Mouse (Mus musculus) lung, postnatal 0 days (tissue): ENCODE results near the gene Cluh. TPM values are rescaled to one million over a fixed set of nuclear protein-coding genes. Genes with fewer than 3 reads are reported as not detected.

Experiments used
- ATAC-seq: fragments of 200-750 bp; cut with Nextera tagmentation; 2 replicates; pipeline ENCODE4 v1.8.0; 2017; ENCODE audit warnings: moderate library complexity
- DNase-seq: peaks from one replicate; pipeline ENCODE4 v3.0.0-alpha.2; 2016; ENCODE audit warnings: low spot score
- H3K27ac ChIP-seq: fragments of 300-500 bp; sonication (generic); 2 replicates; pipeline ENCODE4 v1.5.1; 2014; ENCODE audit warnings: antibody characterized with exemption, mild to moderate bottlenecking, low read length, mixed read lengths
- H3K27me3 ChIP-seq: fragments of 300-500 bp; sonication (generic); replicated peaks from 2 replicates; pipeline ENCODE4 v1.6.1; 2014; ENCODE audit warnings: low read length, mixed read lengths; ENCODE audit not compliant: insufficient read depth
- H3K36me3 ChIP-seq: fragments of 300-500 bp; sonication (generic); 2 replicates; pipeline ENCODE4 v1.6.1; 2014; ENCODE audit warnings: low read length, mixed read lengths; ENCODE audit not compliant: insufficient read depth
- H3K4me1 ChIP-seq: fragments of 300-500 bp; sonication (generic); 2 replicates; pipeline ENCODE4 v1.6.1; 2014; ENCODE audit warnings: antibody characterized with exemption, low read depth, low read length, mixed read lengths; ENCODE audit not compliant: insufficient read depth
- H3K4me2 ChIP-seq: fragments of 300-500 bp; sonication (generic); replicated peaks from 2 replicates; pipeline ENCODE4 v1.6.1; 2014; ENCODE audit warnings: low read depth, mild to moderate bottlenecking, low read length, moderate library complexity, mixed read lengths
- H3K4me3 ChIP-seq: fragments of 300-500 bp; sonication (generic); 2 replicates; pipeline ENCODE4 v1.5.1; 2014; ENCODE audit warnings: low read depth, low read length
- H3K9ac ChIP-seq: fragments of 300-500 bp; sonication (generic); replicated peaks from 2 replicates; pipeline ENCODE4 v1.6.1; 2014; ENCODE audit warnings: low read depth, mild to moderate bottlenecking
- H3K9me3 ChIP-seq: fragments of 300-500 bp; sonication (generic); 2 replicates; pipeline ENCODE4 v1.6.1; 2016; ENCODE audit warnings: low read length, mixed read lengths
- CTCF ChIP-seq: IDR thresholded peaks from 2 replicates; pipeline ENCODE4 v1.5.1; 2016; ENCODE audit warnings: antibody characterized with exemption, mild to moderate bottlenecking
- EP300 ChIP-seq: IDR thresholded peaks from 2 replicates; pipeline ENCODE4 v1.6.1; 2016; ENCODE audit warnings: antibody characterized with exemption, mild to moderate bottlenecking, control low read depth
- WGBS: fragments of 180-500 bp; shearing (Covaris S2); extraction: QIAGEN DNeasy Blood & Tissue Kit; methylation state at CpG from one replicate; pipeline ENCODE4 v1.1.7; 2014; 5-methylcytosine and 5-hydroxymethylcytosine counted together
- polyA plus RNA-seq: library from polyadenylated mRNA; unstranded; fragments of >200 nt; fragmentation: Nextera tagmentation; extraction: Ambion mirVana; gene quantifications from 2 replicates; pipeline ENCODE4 v1.2.1, GENCODE M21; 2015

Gene Cluh
- polyA plus RNA-seq, 1 experiment from 2014 or later, result 9.2 TPM

DNA sequence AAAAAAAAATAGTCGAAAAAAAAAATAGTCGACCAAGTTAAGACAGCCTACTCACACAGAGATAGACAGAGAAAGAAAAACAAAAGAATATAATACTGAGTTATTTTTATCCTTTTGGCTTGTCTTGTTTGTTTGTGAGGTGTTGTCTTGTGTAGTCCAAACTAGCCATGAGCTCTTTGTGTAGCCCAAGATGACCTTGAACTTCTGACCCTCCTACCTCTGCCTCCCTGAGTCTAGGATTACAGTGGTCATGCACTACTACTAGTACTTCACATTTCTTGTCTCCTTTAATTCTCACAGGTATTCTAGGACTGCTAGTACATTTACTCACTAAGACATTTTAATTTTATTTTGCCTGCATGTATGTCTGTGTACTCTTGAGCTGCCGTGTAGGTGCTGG, 21.8 kb upstream of the Cluh start:
- no peak overlapping the region for H3K27ac ChIP-seq

DNA sequence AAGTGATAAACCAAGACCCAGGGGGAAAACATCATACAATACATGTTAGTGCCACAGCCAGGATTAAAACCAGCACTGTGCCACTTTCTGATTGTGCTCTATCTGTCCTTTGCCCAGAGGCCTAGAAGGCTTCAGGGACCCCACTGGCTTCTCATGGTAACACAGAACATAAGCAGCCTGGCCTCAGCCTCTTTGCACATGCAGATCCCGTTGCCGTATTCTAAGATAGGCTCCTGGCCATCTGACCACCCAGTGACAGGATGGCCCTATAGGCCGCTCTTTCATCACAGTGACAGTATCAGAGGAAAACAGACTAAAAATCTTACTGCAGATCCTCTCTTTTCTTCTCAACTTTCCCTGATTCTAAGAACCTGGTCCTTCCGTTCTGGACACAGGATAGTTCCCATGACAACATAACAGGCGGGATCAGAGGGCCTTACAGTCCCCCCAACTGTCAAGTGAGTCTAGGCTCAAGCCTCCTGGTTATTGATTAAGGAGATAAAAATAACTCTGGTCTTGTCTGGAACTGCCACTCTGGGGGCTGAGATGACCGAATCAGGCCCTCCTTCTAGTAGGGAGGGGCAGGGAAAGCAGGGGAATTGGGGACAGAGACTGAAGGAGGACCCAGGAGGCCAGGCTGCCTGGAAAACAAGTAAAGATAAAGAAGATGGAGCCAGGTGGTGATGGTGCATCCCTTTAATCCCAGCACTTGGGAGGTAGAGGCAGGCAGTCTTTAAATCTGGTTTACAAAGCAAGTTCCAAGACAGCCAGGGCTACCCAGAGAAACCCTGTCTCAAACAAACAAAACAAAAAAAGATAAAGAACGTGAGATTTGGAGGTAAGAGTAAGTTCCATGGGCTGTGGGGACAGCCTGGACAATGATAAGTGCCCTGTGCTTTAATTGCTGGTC, 17.2 kb upstream of the Cluh start:
- DNase-seq, result no peak
- Histone ChIP-seq H3K27ac (no peak overlapping the region), H3K4me1 (peaks cover 1% of the 10 kb centered on the region; the same call in 1 of the 2 replicates), H3K36me3 (no peaks in the 10 kb centered on the region), H3K9ac (no peak overlapping the region), H3K27me3 (no peaks in the 10 kb centered on the region), H3K4me3 (no peak overlapping the region), H3K9me3 (no peaks in the 10 kb centered on the region), H3K4me2 (no peak overlapping the region)
- no peak for ATAC-seq
- WGBS, result 52% methylated on average over 7 of the region's 7 CpGs
- TF ChIP-seq EP300 (no peak), CTCF (no peak)

More for the DNA sequence above, 21.8 kb upstream of the Cluh start:
- WGBS, result 65% methylated on average over 3 of the region's 3 CpGs
- Histone ChIP-seq H3K9me3 (no peaks in the 10 kb centered on the region), H3K9ac (no peak overlapping the region), H3K4me2 (no peak overlapping the region), H3K27me3 (no peaks in the 10 kb centered on the region), H3K4me1 (no peaks in the 10 kb centered on the region), H3K36me3 (no peaks in the 10 kb centered on the region), H3K4me3 (no peak overlapping the region)
- no peak for TF ChIP-seq EP300
- ATAC-seq, result no peak
- no peak for DNase-seq

DNA sequence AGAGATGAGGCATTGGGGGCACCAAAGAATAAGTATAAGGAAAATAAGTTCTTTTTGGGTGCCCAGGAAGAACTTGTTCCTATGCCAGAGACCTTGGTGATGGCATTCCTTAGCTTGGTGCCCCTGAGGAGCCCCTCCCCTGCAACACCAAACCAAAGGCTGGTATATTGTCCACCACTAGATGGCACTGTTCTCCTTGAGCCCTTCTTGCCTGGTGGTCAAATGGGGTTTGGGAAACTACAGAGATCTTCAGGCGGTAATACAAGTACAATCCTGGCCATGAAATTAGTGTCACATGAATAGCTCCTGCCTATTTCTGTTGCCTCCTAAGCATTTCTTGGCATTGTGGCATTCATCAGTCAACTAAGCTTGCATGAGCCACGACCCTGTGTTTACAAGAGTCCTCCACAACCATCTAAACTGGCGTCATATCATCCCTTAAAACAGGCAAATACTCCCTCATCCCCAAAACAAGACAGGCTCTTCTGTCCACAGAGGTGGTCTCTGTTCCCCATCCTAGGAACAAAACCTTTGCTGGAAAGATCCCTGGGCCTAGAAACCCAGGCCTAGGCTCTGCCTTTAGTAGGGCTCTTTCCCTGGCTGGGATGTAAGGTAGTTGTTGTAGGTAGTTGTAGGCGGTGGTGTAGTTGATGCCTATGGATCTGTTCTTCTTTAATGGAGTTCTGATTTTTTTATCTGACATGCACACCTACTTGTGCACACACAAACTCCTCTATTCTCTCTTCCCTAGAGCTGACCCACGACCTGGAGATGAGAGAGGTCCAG, 14.6 kb upstream of the Cluh start:
- peaks cover 16% of the 10 kb centered on the region; the same call in 1 of the 2 replicates for H3K4me1 ChIP-seq
- ATAC-seq, result no peak
- no peak overlapping the region for H3K4me3 ChIP-seq
- no peak overlapping the region for H3K4me2 ChIP-seq
- H3K9ac ChIP-seq, result no peak overlapping the region
- peak; percentile 88 for DNase-seq
- H3K27me3 ChIP-seq, result no peaks in the 10 kb centered on the region
- 60% methylated on average over 5 of the region's 5 CpGs for WGBS
- H3K36me3 ChIP-seq, result no peaks in the 10 kb centered on the region
- no peak overlapping the region for H3K27ac ChIP-seq
- TF ChIP-seq CTCF, result peak; percentile 97
- no peak for TF ChIP-seq EP300
- H3K9me3 ChIP-seq, result no peaks in the 10 kb centered on the region

DNA sequence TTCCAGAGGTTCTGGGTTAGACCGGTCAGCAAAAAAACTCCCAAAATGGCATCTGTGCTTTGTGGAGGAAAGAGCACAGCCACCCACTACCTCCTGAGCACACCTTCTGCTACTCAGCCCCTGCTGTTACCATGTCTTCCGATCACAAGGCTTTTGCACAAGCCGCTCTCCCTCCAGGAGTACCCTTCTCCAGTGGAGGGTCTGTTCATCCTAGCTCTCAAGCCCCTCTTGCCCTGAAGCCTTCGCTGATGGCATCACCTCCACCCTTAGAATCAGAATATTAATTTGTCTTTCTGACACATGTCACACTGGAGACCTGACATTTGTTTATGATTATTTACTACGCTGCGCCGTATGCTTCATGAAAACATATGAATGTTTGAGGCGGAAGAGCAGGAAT, 11.8 kb upstream of the Cluh start:
- TF ChIP-seq EP300, result no peak
- TF ChIP-seq CTCF, result no peak
- H3K4me1 ChIP-seq, result peaks cover 21% of the 10 kb centered on the region; the same call in 1 of the 2 replicates
- ATAC-seq, result no peak
- H3K27me3 ChIP-seq, result no peaks in the 10 kb centered on the region
- no peaks in the 10 kb centered on the region for H3K9me3 ChIP-seq
- peak overlapping the region; percentile 88 for H3K27ac ChIP-seq
- WGBS, result 19% methylated on average over 8 of the region's 8 CpGs
- H3K9ac ChIP-seq, result peak overlapping the region; percentile 52; the same call in 1 of the 2 replicates
- H3K4me2 ChIP-seq, result peak overlapping the region; percentile 90
- no peak for DNase-seq
- H3K4me3 ChIP-seq, result peak overlapping the region; percentile 61
- no peaks in the 10 kb centered on the region for H3K36me3 ChIP-seq

DNA sequence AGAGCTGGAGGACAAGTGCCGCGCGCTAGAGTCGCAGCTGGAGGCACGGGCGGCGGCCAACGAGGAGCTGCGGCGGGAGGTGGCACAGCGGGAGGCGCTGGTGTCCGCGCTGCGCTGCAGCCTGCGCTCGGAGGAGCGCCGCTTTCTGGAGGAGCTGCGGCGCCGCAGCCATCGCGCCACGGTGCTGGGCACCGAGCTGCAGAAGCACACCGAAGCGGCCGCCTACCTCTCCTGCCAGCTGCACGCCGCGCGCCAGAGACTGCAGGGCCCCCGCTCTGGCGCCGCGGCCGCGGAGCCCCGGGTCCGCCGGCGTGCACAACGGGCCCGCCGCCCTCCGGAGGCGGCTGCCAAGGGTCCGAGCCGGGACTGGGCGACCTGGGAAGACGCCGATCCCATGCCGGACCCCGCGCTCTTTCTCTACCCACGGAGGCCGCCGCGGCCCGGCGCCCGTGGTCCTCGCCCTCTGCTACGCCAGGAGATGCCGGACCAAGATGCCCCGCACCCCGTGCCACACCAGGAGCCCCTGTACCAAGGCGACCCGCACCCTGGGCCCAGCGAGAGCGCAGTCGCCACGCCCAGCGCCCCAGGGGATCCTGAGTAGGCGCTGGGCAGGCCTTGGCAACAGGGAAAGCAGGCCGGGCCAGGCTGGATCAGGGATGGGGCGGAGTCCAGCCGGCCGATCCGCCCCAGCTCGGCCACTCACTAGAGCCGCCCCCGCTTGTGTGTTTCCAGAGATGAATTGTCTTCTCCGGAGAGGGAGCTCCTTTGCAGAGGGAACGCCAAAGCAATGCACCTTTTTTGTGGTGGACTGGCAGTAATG, 11.1 kb upstream of the Cluh start:
- no peaks in the 10 kb centered on the region for H3K9me3 ChIP-seq
- under 1% methylated on average over 61 of the region's 86 CpGs for WGBS
- peak; percentile 95 for ATAC-seq
- peak overlapping the region; percentile 61 for H3K4me3 ChIP-seq
- no peaks in the 10 kb centered on the region for H3K27me3 ChIP-seq
- peak; percentile 95 for DNase-seq
- peaks cover 21% of the 10 kb centered on the region; the same call in 1 of the 2 replicates for H3K4me1 ChIP-seq
- H3K4me2 ChIP-seq, result peak overlapping the region; percentile 90
- peak; percentile 81 for TF ChIP-seq CTCF
- no peak for TF ChIP-seq EP300
- peak overlapping the region; percentile 52 for H3K9ac ChIP-seq
- H3K27ac ChIP-seq, result peak overlapping the region; percentile 88
- no peaks in the 10 kb centered on the region for H3K36me3 ChIP-seq
